Mouse (Mus musculus): ENCODE data around the gene Rnf214. TPM values are rescaled to one million over a fixed set of nuclear protein-coding genes. Genes with fewer than 3 reads are reported as not detected.
"Not testable (repeated sequence)": the region's sequence is repeated elsewhere in the genome, so short reads cannot be mapped to it uniquely, and the experiment has no call there.

Gene Rnf214
- total RNA-seq, 2 experiments from 2014 or later: 20.3 to 26.5 TPM

GRCm38 (mm10) chr9:45851776-45852175, 54.9 kb downstream of the Rnf214 start:
- no peak for ATAC-seq (replicated peaks; ENCODE audit: poor library complexity)

GRCm38 (mm10) chr9:45851330-45851729, 55.4 kb downstream of the Rnf214 start:
- peak; percentile 55 for ATAC-seq (replicated peaks; ENCODE audit: poor library complexity)

GRCm38 (mm10) chr9:45850528-45851155, 56.1 kb downstream of the Rnf214 start:
- no peak for ATAC-seq (replicated peaks; ENCODE audit: poor library complexity)

GRCm38 (mm10) chr9:45849528-45850408, 56.9 kb downstream of the Rnf214 start:
- no peak for ATAC-seq (replicated peaks; ENCODE audit: poor library complexity)

GRCm38 (mm10) chr9:45846891-45847460, 59.7 kb downstream of the Rnf214 start:
- peak; percentile 70 for ATAC-seq (replicated peaks; ENCODE audit: poor library complexity)

GRCm38 (mm10) chr9:45846176-45846575, 60.5 kb downstream of the Rnf214 start:
- not testable (repeated sequence) for ATAC-seq (replicated peaks; ENCODE audit: poor library complexity)

- ATAC-seq (replicated peaks; ENCODE audit: poor library complexity): no peak
These were observed 61.2 kb downstream of the Rnf214 start for GRCm38 (mm10) chr9:45845541-45845940.

GRCm38 (mm10) chr9:45843780-45844179, 62.9 kb downstream of the Rnf214 start:
- ATAC-seq (replicated peaks; ENCODE audit: poor library complexity): no peak

- no peak for ATAC-seq (replicated peaks; ENCODE audit: poor library complexity)
These were observed 63.7 kb downstream of the Rnf214 start for GRCm38 (mm10) chr9:45843007-45843406.

GRCm38 (mm10) chr9:45841458-45841857, 65.3 kb downstream of the Rnf214 start:
- no peak for ATAC-seq (replicated peaks; ENCODE audit: poor library complexity)

- no peak for ATAC-seq (replicated peaks; ENCODE audit: poor library complexity)
These were observed 66.4 kb downstream of the Rnf214 start for GRCm38 (mm10) chr9:45840331-45840730.

GRCm38 (mm10) chr9:45839982-45840300, 66.8 kb downstream of the Rnf214 start:
- no peak for ATAC-seq (replicated peaks; ENCODE audit: poor library complexity)

GRCm38 (mm10) chr9:45839139-45839981, 67.4 kb downstream of the Rnf214 start:
- ATAC-seq (replicated peaks; ENCODE audit: poor library complexity): peak; percentile 47; the same call in 1 of the 2 replicates

- ATAC-seq (replicated peaks; ENCODE audit: poor library complexity): peak; percentile 30
These were observed 68.1 kb downstream of the Rnf214 start, which contains the start of gene Bace1 for GRCm38 (mm10) chr9:45838434-45839138. Gene Bace1, plus strand, starts transcription at chr9:45838580.

GRCm38 (mm10) chr9:45838069-45838433, 68.7 kb downstream of the Rnf214 start:
- ATAC-seq (replicated peaks; ENCODE audit: poor library complexity): no peak

GRCm38 (mm10) chr9:45833461-45833860, 73.2 kb downstream of the Rnf214 start:
- no peak for ATAC-seq (replicated peaks; ENCODE audit: poor library complexity)

GRCm38 (mm10) chr9:45832898-45833297, 73.8 kb downstream of the Rnf214 start:
- ATAC-seq (replicated peaks; ENCODE audit: poor library complexity): peak; percentile 32

- peak; percentile 72 for ATAC-seq (replicated peaks; ENCODE audit: poor library complexity)
These were observed 77.6 kb downstream of the Rnf214 start for GRCm38 (mm10) chr9:45829107-45829506.

GRCm38 (mm10) chr9:45828291-45828963, 78.3 kb downstream of the Rnf214 start, which contains the start of gene Cep164:
Gene Cep164, minus strand, starts transcription at chr9:45828691.
- peak; percentile 96 for ATAC-seq (replicated peaks; ENCODE audit: poor library complexity)
